Mouse (Mus musculus) bone marrow, adult 2 months (tissue): Measurements from ENCODE around the gene Bpifb6. TPM values are rescaled to one million over a fixed set of nuclear protein-coding genes. Genes with fewer than 3 reads are reported as not detected.

Source experiments
- H3K27ac ChIP-seq: fragments of 200-500 bp; 2 replicates; pipeline ENCODE4 v1.5.1; 2012; ENCODE audit warnings: low read depth, mild to moderate bottlenecking, control low read depth, inconsistent platforms, low read length; ENCODE audit not compliant: control insufficient read depth, poor library complexity, insufficient read depth
- H3K4me1 ChIP-seq: fragments of 200-500 bp; 2 replicates; pipeline ENCODE4 v1.6.1; 2011; ENCODE audit warnings: low read length; ENCODE audit not compliant: control insufficient read depth, insufficient read depth
- H3K4me3 ChIP-seq: fragments of 200-500 bp; replicated peaks from 2 replicates; pipeline ENCODE3; 2011; ENCODE audit warnings: mild to moderate bottlenecking, low read depth, low read length, control low read depth; ENCODE audit not compliant: control insufficient read depth
- CTCF ChIP-seq: fragments of 200-500 bp; IDR thresholded peaks from 2 replicates; pipeline ENCODE4 v1.5.1; 2011; ENCODE audit warnings: low read length, control low read depth; ENCODE audit not compliant: control insufficient read depth, insufficient read depth
- POLR2A ChIP-seq: fragments of 200-500 bp; IDR thresholded peaks from 2 replicates; pipeline ENCODE4 v1.6.1; 2011; ENCODE audit warnings: low read depth, mild to moderate bottlenecking, control low read depth, low read length, borderline replicate concordance; ENCODE audit not compliant: control insufficient read depth
- WGBS: fragments of 180-500 bp; shearing (Covaris S2); methylation state at CpG from one replicate; pipeline ENCODE4 v1.1.7; 2018; 5-methylcytosine and 5-hydroxymethylcytosine counted together
- polyA plus RNA-seq: library from polyadenylated mRNA; stranded (reverse); fragments of >200 nt; gene quantifications from 2 replicates; pipeline ENCODE4 v1.2.4, GENCODE M21; 2011; ENCODE audit warnings: low replicate concordance; ENCODE audit not compliant: missing spikeins, insufficient read depth, insufficient read length

The Bpifb6 gene
- polyA plus RNA-seq, 1 experiment, result not detected

DNA sequence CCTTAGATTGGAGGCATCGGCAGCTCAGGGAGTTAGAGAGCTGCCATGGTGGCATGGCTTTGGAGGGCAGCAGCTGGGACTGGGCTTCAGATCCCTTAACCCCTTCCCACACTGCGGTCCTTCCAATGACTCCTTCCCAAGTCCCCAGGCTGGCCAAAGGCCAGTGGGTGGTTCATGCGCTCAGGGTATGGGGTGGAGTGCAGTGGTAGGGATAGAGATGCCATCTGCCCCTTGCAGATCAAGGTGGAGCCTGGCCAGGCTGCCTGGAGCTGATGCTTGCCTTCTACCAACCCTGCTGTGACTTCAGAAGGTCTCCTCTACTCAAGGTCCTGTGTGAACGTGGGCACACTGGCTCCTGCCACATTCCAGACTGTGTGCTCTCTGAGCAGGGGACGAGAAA is 1.1 kb upstream of the Bpifb6 start:
- Histone ChIP-seq H3K4me1 (no peaks in the 10 kb centered on the region), H3K4me3 (no peak overlapping the region), H3K27ac (no peak overlapping the region)
- 71% methylated on average over 5 of the region's 5 CpGs for WGBS
- TF ChIP-seq CTCF, result no peak
- no peak for TF ChIP-seq POLR2A

DNA sequence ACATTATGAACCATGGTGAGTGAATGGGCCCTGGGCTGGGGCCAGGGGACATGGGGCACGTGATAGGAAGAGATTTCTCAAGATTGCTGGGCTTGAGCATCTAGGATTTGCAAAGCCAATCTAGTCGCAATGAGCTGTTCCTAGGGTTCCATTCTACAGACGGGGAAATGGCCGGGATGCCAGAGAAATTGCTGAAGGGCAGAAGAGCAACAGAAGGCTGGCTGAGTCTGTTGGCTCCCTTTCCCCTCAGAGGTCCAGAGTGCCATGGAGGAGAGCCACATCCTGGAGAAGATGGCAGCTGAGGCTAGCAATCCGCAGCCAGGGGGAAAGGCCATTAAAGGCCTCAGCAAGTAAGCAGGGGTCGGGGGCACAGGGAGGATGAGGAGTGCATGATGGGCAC is 2.5 kb downstream of the Bpifb6 start:
- Histone ChIP-seq H3K4me3 (no peak overlapping the region), H3K4me1 (no peaks in the 10 kb centered on the region), H3K27ac (no peak overlapping the region)
- TF ChIP-seq CTCF (no peak), POLR2A (no peak)
- 69% methylated on average over 6 of the region's 6 CpGs for WGBS

DNA sequence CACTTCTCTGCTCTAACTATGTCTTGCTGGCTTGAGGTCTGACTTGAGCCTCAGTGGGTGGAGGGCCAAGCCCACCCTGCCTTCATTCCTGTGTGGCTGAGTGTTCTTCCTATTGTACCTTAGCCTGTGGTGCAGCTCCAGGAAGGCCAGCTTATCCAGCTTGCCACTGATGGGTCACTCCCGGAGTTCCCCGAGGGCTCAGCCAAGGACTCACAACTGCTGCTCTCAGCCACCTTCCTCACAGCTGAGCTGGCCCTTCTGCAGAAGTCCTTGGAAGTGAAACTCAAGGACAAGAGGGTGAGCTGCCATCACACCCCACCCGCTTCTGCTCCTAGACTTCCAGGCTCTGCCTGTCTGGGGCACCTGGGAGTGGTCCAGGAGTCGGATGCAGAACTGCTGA is 6.4 kb downstream of the Bpifb6 start:
- WGBS, result 72% methylated on average over 4 of the region's 4 CpGs

DNA sequence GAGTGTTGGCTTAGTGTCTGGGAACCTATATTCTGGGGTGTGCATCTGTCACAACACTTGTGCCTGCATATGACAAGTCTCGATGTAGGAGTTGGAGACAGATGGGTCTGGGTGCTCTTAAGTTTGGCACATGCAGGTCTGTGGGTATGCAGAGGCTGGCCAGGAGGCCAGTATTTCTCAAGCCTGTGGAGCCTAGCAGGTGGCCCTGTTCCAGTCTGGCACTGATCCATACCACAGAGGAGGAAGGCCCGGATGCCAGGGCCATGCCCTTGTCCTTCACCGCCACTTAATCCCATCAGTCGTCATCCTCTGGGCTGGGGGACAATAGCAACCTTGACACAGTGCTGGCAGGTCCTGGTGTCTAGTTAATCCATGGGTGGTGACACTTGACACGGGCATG is 14.0 kb downstream of the Bpifb6 start:
- Histone ChIP-seq H3K4me1 (no peaks in the 10 kb centered on the region), H3K4me3 (no peak overlapping the region), H3K27ac (no peak overlapping the region)
- no peak for TF ChIP-seq POLR2A
- TF ChIP-seq CTCF, result no peak
- WGBS, result 17% methylated on average over 5 of the region's 5 CpGs

More for the DNA sequence above, 6.4 kb downstream of the Bpifb6 start:
- Histone ChIP-seq H3K27ac (no peak overlapping the region), H3K4me3 (no peak overlapping the region), H3K4me1 (no peaks in the 10 kb centered on the region)
- TF ChIP-seq CTCF (no peak), POLR2A (no peak)

DNA sequence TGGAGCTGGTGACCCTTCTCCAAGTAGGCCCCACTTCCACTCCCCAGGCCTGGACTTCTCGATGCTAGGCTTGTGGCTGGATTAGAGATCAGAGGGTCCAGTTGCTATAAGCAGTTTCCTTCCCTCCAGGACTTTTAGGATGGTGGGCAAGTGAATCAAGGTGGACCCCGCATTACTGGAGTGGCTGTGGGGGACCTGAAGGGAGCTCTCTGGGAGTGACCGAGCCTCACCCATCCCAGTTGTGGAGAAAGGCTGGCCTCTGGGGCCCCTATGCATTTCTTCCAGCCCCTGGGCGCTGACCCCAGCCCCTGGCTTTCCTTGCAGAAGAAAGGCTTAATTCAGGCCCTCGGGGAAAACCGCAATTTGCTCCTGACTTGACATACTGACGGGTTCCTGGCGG is 17.7 kb downstream of the Bpifb6 start, which contains the start of gene Bpifb3:
Bpifb3 (plus strand) TSS at position 301 of the 400 bp plus-strand sequence.
- 74% methylated on average over 8 of the region's 8 CpGs for WGBS
- Histone ChIP-seq H3K27ac (no peak within 1 kb of the TSS), H3K4me3 (no peak within 1 kb of the TSS), H3K4me1 (no peaks in the 10 kb centered on the region)
- no peak for TF ChIP-seq POLR2A
- no peak for TF ChIP-seq CTCF

DNA sequence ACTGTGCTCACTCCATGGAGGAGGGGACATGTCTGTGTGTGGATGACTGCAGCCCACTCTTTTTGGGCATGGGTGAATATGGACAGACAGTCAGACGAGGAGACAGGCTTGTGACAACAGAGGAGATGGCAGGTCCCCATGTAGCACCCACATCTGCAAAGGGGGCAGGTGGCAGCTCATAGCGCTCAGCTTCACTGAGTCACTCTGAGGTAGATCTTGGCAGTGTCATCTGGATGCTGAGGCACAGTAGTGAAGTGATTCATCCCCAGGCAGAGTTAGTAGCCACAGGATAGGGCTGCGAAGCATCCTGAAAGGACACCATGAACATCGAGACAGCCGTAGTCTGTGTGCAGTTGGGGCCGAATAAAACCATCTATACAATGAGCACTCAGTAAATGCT is 21.1 kb downstream of the Bpifb6 start:
- no peak overlapping the region for H3K4me3 ChIP-seq
- H3K27ac ChIP-seq, result no peak overlapping the region
- TF ChIP-seq POLR2A (no peak), CTCF (no peak)
- 78% methylated on average over 6 of the region's 6 CpGs for WGBS
- H3K4me1 ChIP-seq, result no peaks in the 10 kb centered on the region

DNA sequence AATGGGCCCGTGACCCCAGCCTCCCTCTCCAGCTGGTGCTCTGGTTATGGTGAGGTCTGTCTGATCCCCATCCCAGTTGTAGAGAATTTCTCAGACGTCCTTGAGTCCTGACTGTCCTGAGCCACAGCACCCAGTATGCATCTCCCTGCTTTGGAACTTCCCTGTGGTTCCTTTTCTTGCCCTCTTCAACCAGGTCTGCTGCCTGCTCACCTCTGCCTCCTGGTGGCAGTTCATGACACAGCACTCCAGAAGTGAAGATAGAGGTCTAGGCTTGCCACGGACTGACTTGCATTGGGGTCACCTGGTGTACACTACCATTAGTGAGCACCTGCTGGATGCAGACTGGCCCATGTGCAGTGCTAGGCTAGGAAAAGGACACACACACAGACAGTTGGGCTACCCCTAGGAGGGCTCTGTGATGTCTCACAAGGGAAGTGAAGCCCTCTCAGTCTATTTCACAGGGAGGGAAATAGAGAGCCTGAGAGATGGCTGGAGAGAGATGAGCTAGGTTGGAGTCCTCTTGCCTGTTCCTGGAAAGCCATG is 29.8 kb downstream of the Bpifb6 start:
- TF ChIP-seq POLR2A (no peak), CTCF (peak; percentile 94)
- Histone ChIP-seq H3K27ac (no peak overlapping the region), H3K4me3 (no peak overlapping the region), H3K4me1 (no peaks in the 10 kb centered on the region)
- WGBS, result 30% methylated on average over 3 of the region's 3 CpGs

DNA sequence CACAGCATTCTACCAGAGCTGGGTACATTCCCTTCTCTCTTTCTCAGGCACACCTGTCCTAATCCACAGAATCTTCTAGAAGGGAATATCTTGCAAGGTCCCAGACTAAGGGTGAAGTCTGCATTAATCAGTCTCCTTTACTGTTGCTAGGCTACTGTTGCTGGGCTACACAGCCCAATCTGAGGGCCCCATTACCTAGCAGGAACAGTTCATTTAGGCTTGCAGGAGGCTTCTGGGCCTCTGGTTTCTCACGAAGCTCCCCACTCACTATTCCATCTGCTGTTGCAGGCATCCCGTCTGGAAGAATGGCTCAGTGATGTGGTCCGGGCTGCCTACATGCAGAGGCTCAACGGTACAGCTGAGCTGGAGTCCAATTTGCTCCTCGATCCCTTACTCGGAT is 30.9 kb downstream of the Bpifb6 start:
- no peaks in the 10 kb centered on the region for H3K4me1 ChIP-seq
- H3K27ac ChIP-seq, result no peak overlapping the region
- no peak for TF ChIP-seq CTCF
- TF ChIP-seq POLR2A, result no peak
- H3K4me3 ChIP-seq, result no peak overlapping the region
- 85% methylated on average over 6 of the region's 6 CpGs for WGBS

DNA sequence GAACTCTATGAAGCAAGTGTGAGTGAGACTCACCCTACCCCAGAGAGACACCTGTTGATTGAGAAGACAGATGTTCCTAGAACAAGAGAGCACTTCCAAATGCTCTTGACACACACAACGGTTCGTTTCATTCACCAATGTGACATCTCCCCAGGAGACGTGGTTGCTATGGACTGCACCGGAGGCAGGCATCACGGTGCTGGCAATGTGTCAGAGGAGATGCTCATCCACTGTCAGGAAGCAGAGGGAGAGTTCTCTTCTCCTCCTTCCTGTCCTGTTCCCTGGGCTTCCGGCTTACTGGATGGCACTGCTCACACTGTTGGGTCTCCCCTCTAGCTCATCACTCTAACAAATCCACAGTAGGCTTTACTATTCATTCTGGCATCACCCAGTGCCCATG is 33.1 kb downstream of the Bpifb6 start:
- Histone ChIP-seq H3K27ac (no peak overlapping the region), H3K4me3 (no peak overlapping the region), H3K4me1 (no peaks in the 10 kb centered on the region)
- 79% methylated on average over 6 of the region's 6 CpGs for WGBS
- no peak for TF ChIP-seq CTCF
- no peak for TF ChIP-seq POLR2A
